Mouse (Mus musculus): ENCODE results near the gene Plxdc2. TPM values are rescaled to one million over a fixed set of nuclear protein-coding genes. Genes with fewer than 3 reads are reported as not detected.
A peak's percentile ranks its signal among the peaks of the same experiment; 100 is the strongest.

Gene Plxdc2
- total RNA-seq (2021), result 15.0 and 17.4 TPM in 2 replicates
- long read RNA-seq, full-length matches to known transcripts, result 13 of 19 reads
- long read RNA-seq, partial matches to known transcripts, result 3 of 19 reads
- long read RNA-seq, other reads (novel, unspliced or antisense), result 3 of 19 reads

DNA sequence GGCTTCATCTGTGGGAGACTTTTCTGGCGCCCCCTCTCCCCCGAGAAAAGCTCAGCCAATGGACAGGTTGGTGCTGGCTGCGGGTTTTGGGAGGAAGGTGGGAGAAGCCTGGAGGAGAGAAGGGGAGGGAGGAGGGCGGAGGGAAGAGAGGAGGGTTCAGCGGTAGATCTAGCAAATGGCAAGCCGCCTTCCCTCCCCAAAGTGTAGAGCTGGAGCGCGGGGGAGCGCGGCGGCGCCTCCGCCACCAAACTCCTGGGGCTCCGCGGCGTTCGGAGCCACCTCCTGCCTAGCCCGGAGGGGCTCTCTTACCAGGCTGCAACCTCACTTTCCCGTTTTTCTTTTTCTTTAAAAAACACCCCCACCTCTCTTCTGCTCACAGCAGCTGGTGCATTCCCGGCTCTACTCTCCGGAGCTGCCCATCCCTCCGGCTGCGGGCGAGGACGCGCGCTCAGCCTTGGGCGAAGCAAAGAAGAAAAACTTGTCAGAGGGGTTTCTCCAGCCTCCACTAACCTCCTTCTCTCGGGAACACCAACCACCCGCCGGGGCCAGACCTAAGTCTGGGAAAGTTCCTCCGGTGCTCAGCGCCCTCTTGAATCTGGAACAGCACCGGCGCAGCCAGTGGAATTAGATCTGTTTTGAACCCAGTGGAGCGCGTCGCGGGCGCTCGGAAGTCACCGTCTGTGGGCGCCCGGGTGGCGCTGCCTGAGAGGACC, at the start of gene Plxdc2:
Gene Plxdc2, plus strand, starts transcription at position 199 of the 713 bp plus-strand sequence.
- DNase-seq, result peak; percentile 66

DNA sequence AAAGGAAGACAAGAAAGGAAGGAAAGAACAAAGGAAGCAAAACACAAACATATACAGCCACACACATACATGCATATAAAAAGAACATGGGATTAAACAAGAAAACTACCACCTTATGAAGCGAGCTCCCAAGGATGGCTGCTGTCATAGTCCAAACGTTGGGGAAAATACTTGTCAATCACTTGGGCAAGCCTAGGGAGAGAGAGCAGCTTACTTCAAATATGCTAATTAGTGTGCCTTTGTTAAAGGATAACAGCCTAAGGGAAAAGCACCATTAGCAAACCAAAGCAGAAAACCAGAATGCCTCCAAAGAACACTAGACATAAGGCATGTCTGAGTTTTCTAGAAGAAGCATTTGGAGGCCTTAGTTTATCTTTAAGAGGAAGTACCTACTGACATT, 45.7 kb upstream of the Plxdc2 start:
- no peak for DNase-seq

DNA sequence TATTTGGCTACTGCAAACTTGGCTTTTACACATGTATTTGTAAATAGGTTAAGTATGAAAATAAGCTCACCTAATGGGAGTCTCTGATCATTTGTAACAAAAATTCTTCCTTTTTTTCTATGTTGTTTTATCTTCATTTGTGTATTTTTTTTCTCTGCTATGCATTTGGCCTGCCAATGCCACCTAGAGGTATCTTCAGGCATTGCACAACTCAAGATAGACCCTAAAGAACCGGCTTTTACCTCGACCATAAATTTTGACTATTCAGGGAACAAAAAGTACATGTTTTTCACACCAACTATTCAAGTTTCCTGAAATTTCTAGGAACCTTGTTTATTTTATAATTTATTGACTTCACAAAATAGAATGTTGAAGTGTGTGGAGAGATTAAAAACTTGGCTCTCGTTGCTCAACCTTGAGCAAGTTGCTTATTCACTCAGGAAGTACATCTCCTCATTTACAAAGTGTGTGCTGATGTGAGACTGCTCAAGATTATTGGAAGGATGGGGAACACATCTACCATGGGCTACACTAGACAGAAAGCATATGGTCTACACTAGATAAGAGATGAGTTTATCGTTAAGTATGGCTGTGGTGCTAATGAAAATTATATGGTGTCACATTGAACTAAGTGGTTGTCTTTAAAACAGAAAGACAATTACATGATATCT, 43.6 kb upstream of the Plxdc2 start:
- no peak for DNase-seq

DNA sequence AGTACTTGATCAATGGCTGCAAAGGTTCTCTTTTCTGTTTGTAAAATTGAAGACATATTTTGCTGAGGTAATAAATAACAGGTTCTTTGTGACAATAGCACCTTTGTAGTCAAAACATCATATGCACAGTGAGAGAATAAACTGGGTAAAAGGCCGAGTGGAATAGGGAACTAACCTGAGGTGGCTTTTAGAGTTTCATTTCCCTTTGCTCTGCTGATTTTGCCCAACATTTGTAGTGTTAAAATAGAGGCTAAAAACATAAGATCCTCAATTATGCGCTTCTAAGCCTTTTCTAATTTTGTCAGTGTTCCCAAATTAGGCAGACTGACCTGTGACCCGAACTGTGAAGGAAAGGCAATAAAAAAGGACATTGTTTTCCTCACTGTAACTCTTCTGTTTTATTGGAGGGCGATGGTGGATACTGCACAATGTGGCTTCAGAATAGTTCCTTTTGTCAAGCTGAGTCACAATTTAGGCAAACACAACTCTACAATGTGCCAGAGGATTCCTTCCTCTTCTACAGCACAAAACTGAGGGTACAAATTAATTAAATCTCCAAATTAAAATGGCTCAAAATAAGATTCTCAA, 20.8 kb upstream of the Plxdc2 start:
- DNase-seq, result no peak

DNA sequence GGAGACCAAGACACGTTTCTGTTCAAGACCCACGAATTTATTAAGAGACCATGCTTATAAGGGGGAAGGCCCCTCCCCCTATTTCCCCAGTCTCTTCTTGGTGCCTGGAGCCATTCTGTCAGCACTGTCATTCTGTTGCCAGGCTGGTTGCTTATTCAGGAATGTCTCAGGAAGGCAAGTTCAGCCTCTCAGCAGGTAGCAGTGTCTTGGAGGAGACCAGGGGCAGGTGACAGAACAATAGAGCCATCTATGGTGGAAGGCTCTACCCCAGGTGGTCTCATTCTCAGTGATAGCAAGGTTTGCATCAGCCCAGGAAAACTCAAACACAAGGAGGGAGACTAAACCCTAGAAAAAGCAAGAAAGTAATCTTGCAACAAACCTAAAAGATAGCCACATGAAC, 11.5 kb upstream of the Plxdc2 start:
- no peak for DNase-seq

DNA sequence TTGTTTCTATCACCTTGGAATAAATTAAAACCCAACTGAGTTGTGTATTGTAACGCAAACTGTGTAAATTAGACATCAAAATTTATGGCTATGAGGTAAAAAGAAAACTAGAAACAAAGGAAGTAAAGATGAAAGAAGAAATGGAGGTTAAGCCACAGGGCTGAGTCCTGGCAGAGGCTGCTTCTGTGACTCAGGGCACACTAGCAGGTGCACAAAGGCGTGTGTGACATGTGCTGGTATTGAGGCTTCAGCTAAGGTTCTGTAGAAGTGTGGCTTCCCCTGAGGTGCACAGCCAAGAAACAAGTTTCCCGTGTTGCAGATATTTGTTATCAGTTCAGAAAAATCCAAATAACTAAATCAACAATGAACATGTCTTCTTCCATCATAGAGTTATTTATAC, 5.0 kb upstream of the Plxdc2 start:
- no peak for DNase-seq

DNA sequence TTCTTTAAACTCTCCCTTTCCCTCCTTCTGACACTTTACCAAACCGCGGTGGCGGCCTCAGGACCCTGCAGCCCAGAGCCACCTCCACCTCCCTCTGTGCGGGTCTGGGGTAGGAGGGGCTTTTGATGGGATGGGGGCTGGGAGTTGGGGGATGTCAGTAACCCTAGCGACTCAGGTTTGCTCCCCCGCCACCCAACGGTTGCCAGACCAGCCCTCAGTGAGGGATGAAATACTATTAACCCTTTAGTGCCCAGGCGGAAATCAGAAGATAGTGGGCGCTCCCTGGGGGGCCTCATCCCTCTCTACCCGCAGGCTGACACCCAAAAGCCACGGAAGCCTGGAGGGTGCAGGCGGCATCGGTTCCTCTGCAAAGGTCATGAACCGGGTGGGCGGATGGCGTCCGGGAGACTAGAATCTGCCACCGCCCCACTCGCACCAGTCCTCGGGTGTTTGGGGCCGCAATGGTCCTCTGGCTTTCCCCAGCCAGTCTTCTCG, 446 bp upstream of the Plxdc2 start:
- DNase-seq, result no peak

DNA sequence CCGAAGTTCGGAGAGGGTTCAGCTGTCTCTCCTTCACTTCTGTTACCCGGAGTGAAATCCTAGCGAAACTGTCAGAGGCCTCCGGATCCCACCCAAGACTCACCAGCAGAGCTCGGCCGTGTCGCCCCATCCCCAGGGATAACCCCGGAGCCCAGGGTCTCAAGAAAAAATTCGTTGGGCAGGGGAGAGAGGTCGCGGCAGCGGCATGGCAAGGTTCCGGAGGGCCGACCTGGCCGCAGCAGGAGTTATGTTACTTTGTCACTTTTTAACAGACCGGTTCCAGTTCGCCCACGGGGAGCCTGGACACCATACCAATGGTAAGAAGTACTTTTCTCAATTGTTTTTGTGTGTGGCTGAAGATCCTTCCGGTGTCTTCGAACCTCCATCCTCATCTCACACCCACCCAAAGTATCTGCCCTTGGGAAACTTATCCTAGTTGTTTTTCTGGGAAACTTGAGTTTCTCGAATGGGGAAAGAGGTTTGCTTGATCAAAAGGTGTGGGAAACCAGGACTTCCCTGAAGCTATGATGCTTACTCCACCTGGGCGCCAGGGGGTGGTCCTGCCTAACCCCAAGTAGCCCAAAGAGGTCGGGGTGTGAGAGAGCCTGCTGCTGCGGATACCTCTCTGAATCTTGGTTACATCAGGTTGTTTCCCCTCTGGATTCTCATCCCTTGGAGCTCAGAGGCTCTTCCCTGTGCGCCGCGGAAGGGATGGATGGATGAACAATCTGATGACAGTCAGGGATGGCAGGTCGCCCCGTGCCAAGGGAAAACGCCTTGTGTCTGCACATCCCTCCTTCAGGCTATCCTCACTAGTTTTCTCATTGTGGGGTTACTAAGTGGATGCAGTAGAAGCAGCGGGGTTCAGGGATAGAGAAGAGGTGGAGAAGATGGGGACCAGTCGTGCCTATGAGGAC, 1.1 kb downstream of the Plxdc2 start:
- DNase-seq, result peak; percentile 6

DNA sequence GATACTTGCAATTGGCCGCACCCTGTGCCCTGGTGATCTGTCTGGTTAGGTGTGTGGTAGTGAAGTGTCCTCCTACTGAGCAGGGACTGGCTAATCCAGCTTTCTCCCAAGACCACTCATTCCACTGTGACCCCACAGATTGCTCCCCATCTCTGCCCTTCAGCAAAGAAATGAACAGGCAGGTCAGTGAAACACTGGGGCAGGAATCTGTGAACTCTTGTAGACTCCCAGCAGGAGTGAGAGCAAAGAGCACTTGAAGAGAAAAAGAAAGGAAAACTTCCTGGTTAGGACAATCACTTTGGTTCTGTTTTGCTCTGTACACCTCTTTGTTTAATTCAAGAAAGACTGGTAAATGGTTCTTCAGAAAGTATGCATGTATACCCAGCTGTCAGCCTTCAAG, 1.8 kb downstream of the Plxdc2 start:
- no peak for DNase-seq

DNA sequence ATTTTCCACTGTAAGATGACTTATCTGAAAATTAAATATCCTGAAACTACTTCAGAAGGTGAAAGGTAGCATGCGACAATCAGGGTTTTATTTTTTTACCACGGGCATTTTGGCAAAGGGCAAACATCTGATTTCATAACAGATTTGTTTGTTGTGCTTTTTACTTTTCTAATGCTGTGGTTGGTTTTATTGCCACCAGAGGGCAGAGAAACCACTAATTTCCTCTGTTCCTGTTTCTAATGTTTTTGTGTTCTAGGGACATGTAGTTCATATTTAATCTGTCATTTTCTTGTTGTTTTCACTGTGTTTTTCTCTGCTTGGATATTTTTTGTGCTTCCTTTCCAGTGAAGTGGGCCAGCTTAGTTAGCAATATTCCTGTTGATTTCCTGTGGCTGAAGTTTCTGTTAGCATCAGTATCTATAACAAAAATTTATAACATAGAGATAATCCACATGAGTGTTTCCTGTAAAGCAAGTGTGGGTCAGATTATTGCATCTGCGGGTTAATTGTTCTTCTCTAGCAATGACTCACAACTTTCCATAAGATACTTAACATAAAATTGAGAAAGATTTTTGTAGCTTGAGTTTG, 3.3 kb downstream of the Plxdc2 start:
- no peak for DNase-seq

DNA sequence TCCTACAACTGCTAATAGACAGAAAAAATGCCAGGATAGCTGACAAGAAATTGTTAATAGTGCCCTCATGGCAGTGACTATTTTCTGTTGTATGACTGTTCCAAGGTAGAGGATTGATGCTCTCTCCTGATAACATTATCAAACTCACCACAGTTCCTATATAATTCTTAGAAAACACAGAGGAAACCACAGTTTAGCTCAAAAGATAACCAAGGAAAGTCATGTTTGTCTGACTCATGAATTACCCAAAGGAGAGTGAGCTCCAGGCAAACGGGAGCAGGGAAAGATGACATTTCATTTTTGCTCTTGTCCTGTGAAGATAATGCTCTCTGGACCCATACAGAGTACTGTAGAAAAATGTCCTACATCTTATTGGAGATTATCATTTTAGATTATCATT, 8.6 kb downstream of the Plxdc2 start:
- DNase-seq, result no peak

DNA sequence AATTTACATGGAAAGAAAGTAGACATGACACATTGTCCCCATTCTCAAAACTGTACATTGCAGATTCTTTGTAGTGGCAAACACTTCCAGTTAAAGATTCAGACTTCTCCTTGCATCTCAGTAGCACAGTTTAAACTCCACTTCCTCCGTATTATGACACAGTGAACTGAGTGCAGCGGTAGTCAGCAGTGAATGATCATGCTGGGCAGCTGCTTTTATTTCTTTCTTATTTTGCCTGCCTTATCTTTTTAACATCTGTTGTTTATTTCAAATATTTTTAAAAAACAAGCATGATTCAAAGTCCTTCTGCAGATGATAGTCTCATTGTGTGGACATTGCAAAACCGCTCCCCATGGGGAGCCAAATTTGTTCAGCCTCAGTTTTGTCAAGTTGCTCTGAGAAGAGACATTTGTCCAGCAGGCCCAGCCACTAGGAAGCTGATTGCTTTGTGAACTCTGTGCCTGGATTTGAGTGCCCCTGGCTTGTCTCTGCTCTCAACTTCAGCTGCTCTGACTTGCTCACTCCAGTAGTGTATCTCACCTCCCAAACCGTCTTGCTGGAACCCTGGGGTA, 9.8 kb downstream of the Plxdc2 start:
- DNase-seq, result no peak

DNA sequence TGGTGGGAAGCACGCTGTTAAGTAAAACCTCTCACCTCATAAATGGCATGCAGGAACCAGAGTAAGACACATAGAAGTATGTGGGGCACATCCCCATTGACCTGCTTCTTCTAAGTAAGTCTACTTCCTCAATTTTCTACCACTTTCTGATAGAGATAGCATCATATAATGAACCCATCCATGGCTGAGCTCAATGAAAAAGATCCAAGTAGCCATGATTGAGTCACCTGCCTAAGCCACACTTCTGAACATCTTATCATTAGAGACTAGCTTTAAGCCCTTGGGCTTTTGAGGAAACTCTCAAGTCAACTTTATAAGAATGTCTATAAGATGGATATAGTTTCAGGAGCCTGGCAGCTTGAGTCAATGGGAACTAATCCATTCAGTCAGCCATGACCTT, 14.3 kb downstream of the Plxdc2 start:
- no peak for DNase-seq

DNA sequence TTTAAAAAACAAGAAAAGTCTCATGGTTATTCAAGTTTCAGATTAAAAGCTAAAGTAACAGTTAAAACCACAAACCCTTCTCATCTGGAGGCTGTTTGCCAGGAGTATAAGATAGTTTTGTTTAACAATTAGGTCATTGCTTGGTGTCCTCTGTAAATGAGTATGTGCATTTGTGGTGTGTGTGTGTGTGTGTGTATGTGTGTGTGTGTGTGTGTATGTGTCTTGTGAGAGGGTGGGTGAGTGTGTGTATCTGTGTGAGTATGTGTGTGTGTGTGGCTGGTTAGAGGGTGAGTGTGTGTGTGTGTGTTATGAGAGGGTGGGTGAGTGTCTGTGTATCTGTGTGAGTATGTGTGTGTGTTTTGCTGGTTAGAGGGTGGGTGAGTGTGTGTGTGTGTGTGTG, 18.2 kb downstream of the Plxdc2 start:
- DNase-seq, result no peak

DNA sequence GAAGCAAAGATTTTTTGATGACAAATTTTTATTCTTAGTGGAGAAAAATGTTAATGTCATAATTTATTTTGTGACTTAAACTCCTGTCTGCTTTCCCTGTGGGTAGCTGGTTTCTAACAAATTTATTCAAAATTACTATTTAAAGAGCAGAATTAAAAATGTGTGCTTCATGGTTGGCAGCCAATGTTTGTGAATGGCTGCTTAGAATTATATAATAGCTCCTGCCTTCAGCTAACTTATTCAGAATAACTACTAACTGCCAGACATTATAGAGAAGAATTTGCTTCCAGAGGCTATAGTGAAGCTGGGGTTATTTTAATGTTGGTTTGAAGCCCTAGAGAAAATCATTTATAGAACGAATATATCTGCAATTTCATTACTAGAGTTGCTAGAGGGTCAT, 30.1 kb downstream of the Plxdc2 start:
- no peak for DNase-seq

DNA sequence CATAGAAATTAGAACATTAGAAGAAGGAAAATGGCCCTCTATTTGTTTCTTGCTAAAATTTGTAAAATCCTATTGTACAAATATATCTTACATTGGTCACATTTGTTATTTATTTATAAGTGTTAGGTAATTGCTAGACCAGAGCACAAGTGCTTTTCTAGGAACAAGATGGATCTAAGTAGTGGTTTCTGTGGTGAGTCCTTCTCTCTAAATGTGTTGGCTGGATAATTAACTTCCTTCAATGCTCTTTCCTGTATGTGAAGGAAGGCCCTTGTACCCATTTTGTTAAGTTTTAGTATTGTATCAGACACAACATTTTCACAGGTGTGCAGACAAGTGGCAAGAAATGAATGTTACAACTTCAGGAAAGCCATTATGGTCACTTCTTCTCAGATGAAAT, 30.6 kb downstream of the Plxdc2 start:
- no peak for DNase-seq

DNA sequence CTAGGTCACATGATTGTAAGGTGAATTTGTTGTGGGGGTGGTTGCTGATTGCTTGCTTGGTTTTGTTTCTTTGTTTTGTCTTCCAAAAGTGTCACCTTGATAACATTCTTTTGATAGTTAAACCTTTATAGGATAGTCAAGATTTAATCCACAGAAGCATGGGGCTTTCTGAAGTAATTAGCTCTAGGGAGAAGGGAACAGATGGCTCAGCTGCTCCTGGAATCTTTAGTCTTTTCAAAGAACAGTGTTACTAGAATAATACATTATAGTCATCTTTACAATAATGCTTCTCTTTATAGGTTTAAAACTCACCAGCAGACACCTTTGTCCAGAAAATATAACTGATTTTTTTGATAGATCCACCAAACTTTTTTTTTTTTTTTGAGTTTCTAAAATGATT, 31.7 kb downstream of the Plxdc2 start:
- DNase-seq, result no peak

DNA sequence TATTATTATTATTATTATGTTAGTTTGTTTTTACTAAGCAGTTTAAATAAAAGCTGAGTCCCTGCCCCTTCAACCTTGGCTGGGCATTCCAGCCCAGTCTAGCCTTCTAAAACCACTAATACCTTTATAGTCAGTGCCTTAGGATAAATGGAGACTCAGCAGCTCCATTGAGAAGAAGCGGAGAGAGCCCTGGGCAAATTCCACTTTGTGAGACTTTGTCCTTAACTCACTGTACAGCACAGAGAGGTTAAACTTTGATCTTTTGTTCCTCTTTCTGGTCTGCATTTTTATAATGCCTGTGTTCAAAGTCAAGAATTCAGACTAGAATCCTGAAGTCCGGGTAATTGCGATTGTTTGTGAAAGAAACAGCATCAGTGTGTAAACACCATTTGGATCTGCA, 41.4 kb downstream of the Plxdc2 start:
- no peak for DNase-seq

DNA sequence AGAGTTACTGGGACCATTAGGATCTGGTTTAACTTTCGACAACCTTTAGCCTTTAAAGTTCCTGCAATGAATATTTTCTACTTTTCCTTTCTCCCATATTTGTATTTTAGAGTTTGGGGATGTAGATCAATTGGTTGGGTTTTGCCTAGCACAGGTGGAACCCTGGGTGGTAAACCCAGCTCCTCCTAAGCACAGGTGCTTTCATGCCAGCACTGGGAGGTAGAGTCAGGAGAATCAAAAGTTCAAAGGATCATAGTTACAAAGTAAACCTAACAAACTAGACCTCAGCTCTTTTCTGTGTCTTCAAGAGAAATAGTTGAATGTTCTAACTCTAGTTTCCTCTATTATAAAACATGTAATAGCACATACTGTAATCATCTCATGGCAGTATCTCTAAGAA, 41.9 kb downstream of the Plxdc2 start:
- DNase-seq, result no peak

DNA sequence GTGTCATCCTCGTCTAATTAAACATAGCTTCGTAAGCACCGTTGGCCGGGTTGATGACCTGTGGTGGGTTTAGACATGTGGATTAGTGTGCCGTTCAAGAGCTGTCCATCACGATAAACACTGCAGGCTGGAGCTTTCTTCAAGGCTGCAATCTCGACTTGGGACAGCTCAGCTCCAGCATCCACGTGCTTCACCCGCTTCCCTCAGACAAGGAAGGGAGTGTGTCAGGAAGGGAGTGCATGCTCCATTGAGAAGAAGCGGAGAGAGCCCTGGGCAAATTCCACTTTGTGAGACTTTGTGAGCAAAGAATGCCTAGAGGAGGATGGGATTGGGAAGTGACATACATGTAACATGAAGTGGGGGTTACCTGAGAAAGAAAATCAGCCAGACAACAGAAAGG, 42.8 kb downstream of the Plxdc2 start:
- DNase-seq, result no peak

DNA sequence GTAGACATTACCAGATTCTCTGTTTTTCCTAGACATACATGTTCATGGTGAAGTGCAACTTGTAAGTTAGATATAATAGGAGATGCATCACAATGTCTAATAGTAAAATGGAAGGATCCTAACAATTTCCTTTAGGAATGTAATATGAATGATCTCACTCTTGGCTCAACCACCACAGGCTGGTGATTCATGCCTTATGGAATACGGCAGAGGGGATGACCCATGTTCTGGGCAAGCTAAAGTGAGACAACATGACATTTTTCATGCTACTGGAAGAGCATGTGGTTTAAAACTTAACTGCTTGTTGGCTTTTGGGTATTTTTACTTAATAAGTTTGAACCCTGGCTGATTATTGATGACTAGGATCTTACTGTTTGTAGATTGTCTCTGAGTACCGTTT, 50.4 kb downstream of the Plxdc2 start:
- no peak for DNase-seq

Data from adrenal gland, postnatal 25 days (tissue).